Mouse (Mus musculus) lung, postnatal 25 days (tissue): ENCODE measurements at regions not wholly inside any gene's neighbourhood (a gene's known extent, or its start where the extent isn't known, plus 50 kb on each side); places are given as distances from the start of the nearest gene placed in this dataset.

ENCODE experiments used
- DNase-seq: peaks from one replicate; pipeline ENCODE4 v3.0.0; 2022; ENCODE audit warnings: low spot score

DNA sequence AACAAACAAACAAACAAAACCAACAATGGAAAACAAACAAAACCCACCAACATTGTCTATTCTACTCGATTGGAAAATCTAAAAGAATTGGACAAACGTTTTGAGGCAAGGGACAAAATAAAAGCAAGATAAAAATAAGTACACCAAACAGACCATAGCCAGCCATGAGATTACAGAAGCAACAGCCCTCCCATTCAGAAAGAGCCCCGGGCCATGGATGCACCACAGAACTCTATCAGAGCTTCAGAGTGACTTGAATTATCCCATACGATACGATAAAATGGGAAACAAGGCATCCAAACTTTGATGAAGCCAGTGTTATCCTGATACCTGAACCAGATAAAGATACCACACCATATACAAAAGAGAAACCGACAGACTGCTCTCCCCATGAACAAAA, 68.7 kb downstream of the Npepl1 start:
- no peak for DNase-seq

DNA sequence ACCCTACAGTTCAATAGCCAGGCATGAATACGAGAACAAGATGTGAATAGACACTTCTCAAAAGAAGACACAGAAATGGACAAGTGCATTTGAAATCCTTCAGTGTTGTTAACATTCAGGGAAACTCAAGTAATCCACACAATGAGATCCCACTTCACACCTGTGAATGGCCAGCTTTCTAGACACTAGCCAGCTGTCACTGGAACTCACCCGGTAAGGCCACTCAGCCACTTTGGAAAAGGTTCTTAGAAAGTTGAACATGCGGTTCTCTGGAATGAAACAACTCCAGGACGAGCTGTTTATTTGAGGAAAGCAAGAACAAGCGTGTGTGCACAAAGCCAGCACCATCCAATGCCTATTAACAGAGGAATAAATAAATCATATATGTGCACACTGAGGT, 74.6 kb downstream of the Npepl1 start:
- DNase-seq, result no peak

DNA sequence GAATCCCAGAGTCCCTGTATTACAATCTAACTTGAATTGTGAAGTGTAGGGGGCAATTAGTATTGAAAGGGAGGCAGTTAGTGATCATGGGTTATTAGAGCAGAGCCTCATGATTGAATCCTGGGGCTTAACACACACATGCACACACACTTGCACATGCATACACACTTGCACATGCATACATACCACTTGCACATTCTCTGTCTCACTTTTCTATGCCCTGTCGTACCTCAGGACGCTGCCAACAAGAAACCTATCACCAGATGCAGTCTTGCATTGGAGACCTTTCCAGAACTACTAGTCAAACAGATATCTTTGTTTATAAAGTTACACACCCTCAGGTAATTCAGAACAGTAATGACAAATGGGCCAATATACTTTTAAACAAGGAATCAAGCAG, 80.9 kb downstream of the Npepl1 start:
- DNase-seq, result no peak

DNA sequence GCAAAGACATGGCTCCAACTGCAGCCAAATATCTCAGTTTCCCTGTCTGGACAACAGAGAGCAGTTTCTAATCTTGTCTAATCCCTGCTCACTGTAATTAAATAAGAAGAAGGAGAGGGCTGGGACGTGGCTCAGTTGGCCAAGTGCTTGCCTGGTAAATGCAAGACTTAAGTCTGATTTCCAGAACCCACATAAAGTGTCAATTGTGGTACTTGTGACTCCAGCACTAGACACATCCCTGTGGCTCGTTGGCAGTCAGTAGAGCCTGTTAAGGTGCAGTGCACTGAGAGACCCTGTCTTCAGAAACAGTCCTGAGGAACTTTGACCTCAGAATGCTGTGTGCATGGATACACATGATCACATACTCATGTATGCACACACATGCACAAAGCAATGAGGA, 81.4 kb downstream of the Npepl1 start:
- DNase-seq, result no peak

DNA sequence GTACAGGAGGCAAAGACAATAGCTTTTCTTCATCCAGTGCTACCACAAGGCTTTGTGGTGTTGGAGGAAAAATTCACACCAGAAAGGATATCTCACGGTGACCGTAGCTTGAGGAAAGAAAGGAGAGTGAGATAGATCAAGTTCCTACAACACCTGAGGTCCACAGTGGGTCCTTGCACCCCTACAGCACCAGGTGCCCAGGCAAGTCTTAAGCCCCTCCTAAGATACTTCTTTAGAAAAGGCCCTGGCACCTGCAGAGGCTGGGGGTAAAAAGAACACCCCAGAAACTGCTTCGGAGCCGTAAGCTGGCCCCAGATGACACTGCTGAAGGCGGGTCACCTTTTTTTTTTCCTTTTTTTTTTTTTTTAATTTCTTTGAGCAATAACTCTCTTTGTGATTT, 81.9 kb downstream of the Npepl1 start:
- no peak for DNase-seq

DNA sequence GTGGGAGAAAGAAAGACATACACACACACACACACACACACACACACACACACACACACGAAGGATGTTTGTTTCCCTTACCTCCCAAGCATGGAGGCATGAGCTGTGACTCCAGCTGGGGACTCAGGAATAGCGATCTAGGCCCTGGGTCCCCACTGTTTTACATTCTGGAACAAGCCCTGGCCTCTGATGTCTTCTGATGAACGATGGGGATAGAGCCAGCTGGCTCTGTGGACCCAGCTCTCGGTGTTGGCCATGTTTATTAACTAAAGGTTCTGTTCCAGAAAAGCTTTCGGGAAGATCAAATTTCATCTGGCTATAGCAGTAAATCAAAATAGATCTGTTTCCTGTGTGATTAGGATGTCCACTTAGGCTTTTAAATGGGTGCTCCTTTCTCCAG, 83.4 kb downstream of the Npepl1 start:
- DNase-seq, result no peak

DNA sequence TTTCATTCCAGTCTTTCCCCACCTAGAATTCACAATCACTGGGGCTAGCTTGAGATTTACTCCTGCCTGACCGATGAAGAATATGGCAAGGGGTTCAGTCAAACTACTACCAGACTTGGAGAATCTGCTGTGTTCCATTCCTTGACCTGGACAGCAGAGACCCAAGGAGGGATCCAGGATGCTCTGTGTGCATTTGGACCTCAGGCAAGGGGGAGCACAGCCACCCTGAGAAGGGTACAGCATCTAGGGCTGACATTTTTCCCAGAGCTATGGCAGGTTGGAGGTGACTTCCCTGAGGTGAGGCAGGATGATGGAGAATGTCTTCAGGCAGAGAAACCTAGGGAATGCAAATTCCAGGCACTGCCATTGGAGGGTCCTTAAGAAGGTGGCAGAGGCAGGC, 85.5 kb downstream of the Npepl1 start:
- DNase-seq, result no peak

DNA sequence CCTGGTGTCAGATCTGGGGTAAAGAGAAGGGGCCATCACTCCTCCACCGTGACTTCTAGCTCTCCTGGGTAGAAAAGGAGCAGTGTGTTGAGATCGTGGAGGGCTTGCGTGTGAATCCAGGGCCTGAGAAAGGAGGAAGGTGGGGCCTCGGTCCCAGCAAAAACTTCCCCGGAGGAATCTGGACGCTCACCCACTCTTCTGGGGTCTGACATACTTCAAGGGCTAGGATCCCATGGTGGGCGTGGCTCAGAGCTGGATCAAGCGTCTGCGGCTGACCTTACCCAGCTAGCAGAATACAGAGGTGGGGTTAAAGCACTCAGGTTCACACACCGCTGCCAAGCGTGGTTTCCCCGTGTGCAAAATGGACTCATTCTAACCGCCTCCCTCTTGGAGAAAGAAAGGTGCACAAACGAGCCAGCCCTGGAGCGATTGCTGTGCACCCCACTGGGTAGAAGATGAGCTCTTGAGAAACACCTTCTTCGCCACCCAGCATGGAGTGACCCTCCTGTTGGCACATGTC, 86.6 kb downstream of the Npepl1 start:
- DNase-seq, result no peak

DNA sequence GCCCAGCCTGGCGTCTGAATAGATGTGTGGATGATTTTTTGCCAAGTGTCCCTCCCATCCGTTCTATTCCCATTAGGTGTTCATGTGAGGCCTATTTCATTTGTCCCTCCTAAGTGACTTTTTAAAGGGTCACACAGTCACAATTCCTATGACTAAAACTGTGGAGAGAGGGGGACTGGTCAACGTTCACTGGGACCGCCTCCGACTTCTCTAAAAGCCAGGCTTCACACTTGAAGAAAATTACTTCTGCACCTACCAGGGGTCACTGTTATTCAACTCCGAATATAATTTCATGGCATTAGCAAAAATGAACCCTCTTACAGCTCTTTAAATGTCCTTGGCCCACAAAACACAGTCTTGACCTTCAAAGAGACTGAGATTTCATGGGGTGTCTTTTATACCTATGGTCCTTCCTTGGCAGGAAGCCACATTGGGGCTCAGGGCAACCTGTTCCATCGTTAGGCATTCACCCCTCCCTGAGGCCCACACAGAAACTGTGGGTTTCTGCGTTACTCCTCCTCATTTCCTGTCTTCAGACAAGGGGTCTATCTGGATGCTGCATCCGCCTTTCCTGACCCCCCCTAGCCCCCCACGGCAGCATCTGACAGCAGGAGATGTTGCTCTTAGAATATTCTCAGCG, 86.7 kb upstream of the Gnas start:
- DNase-seq, result no peak

DNA sequence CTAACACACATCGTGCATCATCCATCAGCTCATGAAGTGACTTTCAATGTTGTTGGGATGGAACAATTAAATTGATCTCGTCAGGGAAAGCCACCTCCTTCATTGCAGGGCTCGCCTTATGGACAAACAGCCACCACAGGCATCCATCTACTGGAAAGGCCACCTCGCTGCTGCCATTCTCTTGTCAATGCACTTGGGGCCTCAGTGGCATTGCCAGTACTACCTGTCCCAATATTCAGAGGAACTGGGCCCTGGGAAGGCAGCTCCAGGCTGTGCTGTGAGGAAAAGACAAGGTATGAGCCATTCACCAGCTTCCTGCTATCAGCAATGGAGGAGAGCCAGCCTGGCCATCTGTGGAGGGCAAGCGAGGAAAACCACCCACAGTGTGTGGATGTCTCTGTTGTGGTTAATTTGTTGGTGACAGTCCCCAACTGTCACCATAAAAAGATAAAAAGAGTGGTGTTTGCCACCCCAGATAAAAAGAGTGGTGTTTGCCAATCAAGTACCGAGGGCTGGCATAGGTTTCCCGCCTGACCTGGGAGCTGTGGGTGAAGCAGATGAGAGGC, 85.6 kb upstream of the Gnas start:
- no peak for DNase-seq

DNA sequence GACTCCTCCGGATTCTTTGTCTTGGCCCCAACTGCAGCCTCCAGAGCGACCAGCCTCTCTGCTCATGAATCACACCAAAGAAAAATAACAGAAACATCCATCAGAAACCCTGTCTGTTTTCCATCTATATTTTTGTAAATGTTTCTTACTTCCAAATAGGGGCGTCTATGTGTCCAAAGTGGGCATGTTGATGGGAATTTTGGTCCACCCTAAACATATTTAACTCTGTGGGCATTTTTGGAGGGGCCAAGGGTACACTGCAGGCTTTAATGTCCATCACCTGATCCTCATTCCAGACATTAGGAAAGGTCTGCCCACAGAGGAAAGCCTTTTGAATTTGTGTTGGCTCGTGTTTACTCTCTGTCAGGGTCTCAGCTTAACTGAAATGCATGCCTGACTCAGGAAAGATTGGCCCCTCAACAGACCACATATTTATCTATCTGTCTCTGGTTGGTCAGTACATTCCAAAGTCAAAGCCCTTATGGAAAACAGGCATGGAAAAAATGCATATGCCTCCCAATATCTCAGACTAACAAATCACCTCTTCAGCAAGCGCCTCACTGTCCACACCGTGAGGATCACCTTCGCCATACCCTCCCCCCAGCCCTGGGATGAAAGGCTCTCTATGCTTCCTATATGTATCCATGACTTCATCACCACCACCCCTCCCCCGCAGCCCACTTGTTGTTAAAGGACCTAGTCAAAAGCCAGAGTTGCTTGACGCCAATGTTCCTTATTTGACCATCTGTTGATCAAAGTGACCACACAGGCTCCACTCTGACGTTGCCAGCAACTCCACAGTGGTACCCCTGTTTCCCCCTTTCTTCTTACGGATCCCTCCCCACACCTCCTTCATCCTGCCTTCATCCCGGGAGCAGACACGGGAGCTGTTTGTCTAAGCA, 83.9 kb upstream of the Gnas start:
- no peak for DNase-seq

DNA sequence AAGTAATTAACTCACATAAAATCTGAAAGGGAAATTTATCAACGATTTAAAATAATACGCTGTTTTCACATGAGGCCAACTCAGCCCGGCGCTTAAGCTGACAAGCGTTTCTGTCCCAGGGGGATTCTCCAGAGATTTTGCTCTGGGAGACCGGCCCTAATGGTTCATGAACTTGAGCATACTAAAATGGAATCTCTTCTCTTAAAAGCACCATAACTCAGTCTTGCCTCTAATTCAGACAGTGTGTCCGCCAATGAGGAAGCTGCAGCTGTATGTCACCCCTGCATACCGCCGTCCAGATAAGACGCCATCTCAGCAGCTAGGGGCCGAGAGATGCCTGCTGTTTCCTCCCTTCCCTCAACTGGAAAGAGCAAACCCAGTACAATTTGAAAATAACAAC, 80.7 kb upstream of the Gnas start:
- no peak for DNase-seq

DNA sequence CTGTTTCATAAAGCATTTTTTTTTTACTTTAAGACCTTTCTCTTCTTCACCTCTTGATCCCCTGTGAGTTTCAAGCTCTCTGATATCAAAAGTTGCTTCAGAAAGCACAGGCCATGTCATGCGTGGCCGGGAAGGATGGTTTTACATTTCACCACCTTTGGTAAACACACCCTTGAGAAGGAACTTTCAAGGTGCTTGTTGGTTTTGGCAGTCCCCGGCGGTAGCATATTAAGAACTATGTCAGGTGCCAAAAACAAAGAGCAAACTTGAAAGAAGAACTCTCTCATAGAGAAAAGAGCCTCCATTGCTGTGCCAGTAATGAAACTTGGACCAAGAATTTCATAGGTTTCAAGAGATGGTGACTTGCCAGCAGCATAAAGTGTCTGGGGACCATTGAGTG, 72.4 kb upstream of the Gnas start:
- DNase-seq, result peak; percentile 62

DNA sequence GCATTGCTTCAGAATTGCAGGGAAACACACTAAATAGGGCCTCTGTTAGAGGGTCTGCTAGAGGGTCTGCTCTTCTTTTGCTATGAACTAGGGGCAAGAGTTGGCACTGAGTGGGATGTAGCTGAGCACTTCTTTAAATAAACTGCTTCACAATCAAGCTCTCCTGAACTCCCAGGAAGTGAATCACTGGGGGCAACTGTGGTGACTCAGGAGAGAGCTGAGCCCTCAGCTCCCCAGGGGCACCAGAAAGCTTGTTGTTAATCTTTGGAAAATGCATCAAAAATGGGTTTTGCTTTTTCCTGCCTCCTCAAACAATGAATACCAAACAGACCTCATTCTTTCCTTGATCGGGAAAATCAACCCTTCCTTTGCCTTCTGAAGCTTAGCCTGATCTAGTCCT, 57.5 kb upstream of the Gnas start:
- DNase-seq, result no peak
